Comparison of ENCODE assay signal across 10 mouse cellular contexts in genomic region chr11:95392223-95392667, GRCm38 (mm10). TPM values are rescaled to one million over a fixed set of nuclear protein-coding genes. Genes with fewer than 3 reads are reported as not detected.
DNase-seq lines count a peak whose midpoint lies in the region; ATAC-seq lines count a peak whose summit lies in the region.
"Had no signal": no experiment of that assay in that cellular context is flagged by ENCODE, and none has a peak within 500 bp of the region (broad histone marks: within the 10 kb centered on the region; RNA-seq: fewer than 3 reads in every experiment).

No protein-coding gene starts in this region.

- 48% methylated on average over 7 of the region's 7 CpGs for WGBS in hindbrain, embryonic 14.5 days
- WGBS in midbrain, embryonic 16.5 days = 46% methylated on average over 7 of the region's 7 CpGs
- 69% methylated on average over 7 of the region's 7 CpGs for WGBS in kidney, embryonic 14.5 days

- no peak overlapping the region for H3K9ac ChIP-seq in hindbrain, embryonic 14.5 days
- no peak overlapping the region for H3K9ac ChIP-seq in midbrain, embryonic 16.5 days (ENCODE audit: low read depth, low read length)
- H3K9ac ChIP-seq in kidney, embryonic 14.5 days (ENCODE audit: low read depth, low read length) = no peak overlapping the region
- H3K9ac ChIP-seq: liver, embryonic 14.5 days had no signal

- no peaks in the 10 kb centered on the region for H3K9me3 ChIP-seq in hindbrain, embryonic 14.5 days (ENCODE audit: control insufficient read depth, low read length)
- H3K9me3 ChIP-seq in midbrain, embryonic 16.5 days (replicated peaks; ENCODE audit: control insufficient read depth, low read length, poor library complexity, severe bottlenecking) = no peaks in the 10 kb centered on the region
- no peaks in the 10 kb centered on the region for H3K9me3 ChIP-seq in kidney, embryonic 14.5 days (ENCODE audit: control insufficient read depth, low read length)

- no peaks in the 10 kb centered on the region for H3K4me1 ChIP-seq in hindbrain, embryonic 14.5 days (replicated peaks; ENCODE audit: control insufficient read depth, insufficient read depth, low read length)
- H3K4me1 ChIP-seq in midbrain, embryonic 16.5 days (ENCODE audit: control insufficient read depth, insufficient read depth, low read length) = peaks cover 4% of the 10 kb centered on the region
- no peaks in the 10 kb centered on the region for H3K4me1 ChIP-seq in kidney, embryonic 14.5 days (ENCODE audit: control insufficient read depth, insufficient read depth, low read length)

- H3K27ac ChIP-seq in hindbrain, embryonic 14.5 days = no peak overlapping the region; the same call in 1 of the 2 replicates
- H3K27ac ChIP-seq in midbrain, embryonic 16.5 days (ENCODE audit: low read length) = no peak overlapping the region
- H3K27ac ChIP-seq in kidney, embryonic 14.5 days (ENCODE audit: low read depth, low read length) = no peak overlapping the region
- H3K27ac ChIP-seq: liver, embryonic 14.5 days had no signal

- ATAC-seq in hindbrain, embryonic 14.5 days (ENCODE audit: low FRiP score) = peak; percentile 34; the same call in 1 of the 2 replicates
- peak; percentile 79 for ATAC-seq in midbrain, embryonic 16.5 days
- ATAC-seq in kidney, embryonic 14.5 days (ENCODE audit: low FRiP score, low TSS enrichment) = no peak

- no peak overlapping the region for H3K4me3 ChIP-seq in hindbrain, embryonic 14.5 days (replicated peaks; ENCODE audit: low read length)
- H3K4me3 ChIP-seq in midbrain, embryonic 16.5 days (ENCODE audit: low read depth, low read length) = no peak overlapping the region
- H3K4me3 ChIP-seq in kidney, embryonic 14.5 days (ENCODE audit: low read length) = no peak overlapping the region

- peak; percentile 97 for DNase-seq in heart, adult 11 months
- no peak for DNase-seq in heart, adult 8-10 months (ENCODE audit: low spot score)
- DNase-seq in cerebellum, postnatal 36 days = peak; percentile 83 to 85
- DNase-seq in hindbrain, embryonic 14.5 days (ENCODE audit: low spot score) = peak; percentile 43
- DNase-seq in spleen, postnatal 10 days (ENCODE audit: low spot score in 2 of 2) = no peak
- DNase-seq in retina, postnatal 1 day = no peak

- H3K27me3 ChIP-seq in hindbrain, embryonic 14.5 days (ENCODE audit: control insufficient read depth, insufficient read depth, low read length) = no peaks in the 10 kb centered on the region
- no peaks in the 10 kb centered on the region for H3K27me3 ChIP-seq in midbrain, embryonic 16.5 days (ENCODE audit: control insufficient read depth, insufficient read depth, low read depth, low read length)
- no peaks in the 10 kb centered on the region for H3K27me3 ChIP-seq in kidney, embryonic 14.5 days (ENCODE audit: control insufficient read depth, insufficient read depth, low read length)
- H3K27me3 ChIP-seq: CH12.LX had no signal

- H3K36me3 ChIP-seq in hindbrain, embryonic 14.5 days (replicated peaks; ENCODE audit: control insufficient read depth, insufficient read depth) = peaks cover 57% of the 10 kb centered on the region
- H3K36me3 ChIP-seq in midbrain, embryonic 16.5 days (ENCODE audit: control insufficient read depth, insufficient read depth, low read length) = peaks cover 23% of the 10 kb centered on the region
- H3K36me3 ChIP-seq in kidney, embryonic 14.5 days (ENCODE audit: control insufficient read depth, insufficient read depth, low read length) = peaks cover 48% of the 10 kb centered on the region

- no peak overlapping the region for H3K4me2 ChIP-seq in hindbrain, embryonic 14.5 days (replicated peaks)
- H3K4me2 ChIP-seq in midbrain, embryonic 16.5 days (ENCODE audit: low read length) = no peak overlapping the region
- H3K4me2 ChIP-seq in kidney, embryonic 14.5 days (replicated peaks; ENCODE audit: low read depth, low read length) = no peak overlapping the region

RNA-seq across cellular contexts. Expression of gene Slc35b1, which starts 7.8 kb away (rescaled TPM):
- 10 to 100 TPM; 35.4 to 42.2 (median 36.5) TPM for total RNA-seq in heart, adult 8-10 months (2022)
- polyA plus RNA-seq in hindbrain, embryonic 14.5 days (2014; fragmentation: Nextera tagmentation; extraction: Ambion mirVana) = 144 and 153 TPM in 2 replicates
- polyA plus RNA-seq in midbrain, embryonic 16.5 days (2015; fragmentation: Nextera tagmentation; extraction: Ambion mirVana) = 144 and 157 TPM in 2 replicates
- polyA plus RNA-seq in kidney, embryonic 14.5 days (2014; fragmentation: Nextera tagmentation; extraction: Ambion mirVana) = 94.4 and 111 TPM in 2 replicates

RNA-seq across cellular contexts. Expression of gene Spop, which starts 21.6 kb away (rescaled TPM):
- 100 to 1,000 TPM; 159 to 184 (median 160) TPM for total RNA-seq in heart, adult 8-10 months (2022)
- 160 and 167 TPM in 2 replicates for polyA plus RNA-seq in hindbrain, embryonic 14.5 days (2014; fragmentation: Nextera tagmentation; extraction: Ambion mirVana)
- polyA plus RNA-seq in midbrain, embryonic 16.5 days (2015; fragmentation: Nextera tagmentation; extraction: Ambion mirVana) = 244 and 258 TPM in 2 replicates
- 71.4 and 112 TPM in 2 replicates for polyA plus RNA-seq in kidney, embryonic 14.5 days (2014; fragmentation: Nextera tagmentation; extraction: Ambion mirVana)

RNA-seq across cellular contexts. Expression of gene Fam117a, which starts 55.4 kb away (rescaled TPM):
- 1 to 10 TPM; 5.1 to 6.6 (median 6.0) TPM for total RNA-seq in heart, adult 8-10 months (2022)
- 2.8 and 3.5 TPM in 2 replicates for polyA plus RNA-seq in hindbrain, embryonic 14.5 days (2014; fragmentation: Nextera tagmentation; extraction: Ambion mirVana)
- 2.1 and 2.2 TPM in 2 replicates for polyA plus RNA-seq in midbrain, embryonic 16.5 days (2015; fragmentation: Nextera tagmentation; extraction: Ambion mirVana)
- 11.9 and 13.0 TPM in 2 replicates for polyA plus RNA-seq in kidney, embryonic 14.5 days (2014; fragmentation: Nextera tagmentation; extraction: Ambion mirVana)

Comparison
In these comparisons a context has a peak if more than half of its experiments do, and no peak if none do; other contexts are left out.
1. DNase-seq: peak in heart, adult 11 months (single experiment), cerebellum, postnatal 36 days (2 of 2) and hindbrain, embryonic 14.5 days (single experiment); none in heart, adult 8-10 months (single experiment), spleen, postnatal 10 days (0 of 2) and retina, postnatal 1 day (single experiment).